Mouse (Mus musculus): Measurements from ENCODE around the gene Cib4. TPM values are rescaled to one million over a fixed set of nuclear protein-coding genes. Genes with fewer than 3 reads are reported as not detected.
A peak's percentile ranks its signal among the peaks of the same experiment; 100 is the strongest.

The Cib4 gene
- total RNA-seq, 2 experiments from 2014 or later: not detected

GRCm38 (mm10) chr5:30523131-30523530 lies 22.5 kb downstream of the Cib4 start:
- DNase-seq (ENCODE audit: low spot score in 2 of 2): no peak
- intact Hi-C loops (cut with DNase I): no loop called here

GRCm38 (mm10) chr5:30522406-30522805 lies 23.2 kb downstream of the Cib4 start:
- DNase-seq (ENCODE audit: low spot score in 2 of 2): no peak
- intact Hi-C loops (cut with DNase I): no loop called here

DNA sequence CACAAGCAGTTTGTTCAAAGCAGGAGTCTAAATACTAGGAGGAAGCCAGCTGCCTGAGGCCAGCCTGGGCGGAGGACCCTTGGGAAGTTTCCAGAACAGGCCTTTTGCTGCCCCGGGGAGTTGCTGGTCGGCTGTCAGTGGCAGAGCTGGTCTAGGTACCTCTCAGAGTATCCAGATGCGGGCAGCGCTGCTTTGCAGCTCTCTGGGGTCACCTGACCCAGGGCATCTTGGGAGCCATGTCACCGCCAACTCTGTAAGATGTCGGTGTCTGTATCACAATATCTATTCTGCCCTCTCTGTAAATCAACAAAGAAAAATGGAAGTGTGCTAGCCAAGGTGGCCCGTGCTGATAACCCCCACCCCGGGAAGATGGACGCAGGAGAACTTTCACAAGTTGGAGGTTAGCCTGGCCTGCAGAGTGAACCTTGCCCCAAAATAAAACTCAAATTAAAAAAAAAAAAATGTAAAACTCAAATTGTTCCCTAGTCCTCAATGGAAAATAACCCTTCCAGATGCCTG lies 25.4 kb downstream of the Cib4 start:
- no peak for DNase-seq (ENCODE audit: low spot score in 2 of 2)
- intact Hi-C loops (cut with DNase I): no loop called here

DNA sequence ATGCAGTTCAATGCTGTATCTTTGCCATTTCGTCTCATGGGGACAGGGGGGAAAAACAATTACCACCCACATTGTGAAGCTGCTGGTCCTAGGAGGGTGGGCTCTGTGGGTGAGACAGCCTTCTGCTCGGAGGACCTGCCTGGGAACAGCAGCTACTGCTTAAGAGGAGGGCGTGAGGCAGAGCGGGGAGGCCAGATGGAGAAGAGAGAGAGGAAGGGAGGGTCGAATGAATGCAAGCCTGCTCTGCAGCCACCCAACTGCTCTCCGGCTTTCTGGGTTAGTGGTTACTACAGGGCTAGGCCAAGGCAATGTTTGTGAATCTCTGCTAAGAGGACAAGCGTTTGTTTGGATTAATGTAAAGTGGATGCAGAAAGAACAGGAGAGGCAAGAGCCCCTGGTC lies 26.1 kb downstream of the Cib4 start:
- intact Hi-C loops (cut with DNase I): no loop called here
- DNase-seq (ENCODE audit: low spot score in 2 of 2): no peak

GRCm38 (mm10) chr5:30518547-30518946 lies 27.1 kb downstream of the Cib4 start:
- DNase-seq (ENCODE audit: low spot score in 2 of 2): no peak
- intact Hi-C loops (cut with DNase I): no loop called here

- no peak for DNase-seq (ENCODE audit: low spot score in 2 of 2)
- intact Hi-C loops (cut with DNase I): no loop called here
Observed at GRCm38 (mm10) chr5:30518108-30518507, 27.5 kb downstream of the Cib4 start.

- intact Hi-C loops (cut with DNase I): loop anchor here (1.0 kb wide), 1 partner anchor 122 kb away; no protein-coding TSS in a partner anchor
- DNase-seq (ENCODE audit: low spot score in 2 of 2): peak in 1 of 2 experiments; percentile 36
Observed at GRCm38 (mm10) chr5:30516376-30516775, 29.3 kb downstream of the Cib4 start.

DNA sequence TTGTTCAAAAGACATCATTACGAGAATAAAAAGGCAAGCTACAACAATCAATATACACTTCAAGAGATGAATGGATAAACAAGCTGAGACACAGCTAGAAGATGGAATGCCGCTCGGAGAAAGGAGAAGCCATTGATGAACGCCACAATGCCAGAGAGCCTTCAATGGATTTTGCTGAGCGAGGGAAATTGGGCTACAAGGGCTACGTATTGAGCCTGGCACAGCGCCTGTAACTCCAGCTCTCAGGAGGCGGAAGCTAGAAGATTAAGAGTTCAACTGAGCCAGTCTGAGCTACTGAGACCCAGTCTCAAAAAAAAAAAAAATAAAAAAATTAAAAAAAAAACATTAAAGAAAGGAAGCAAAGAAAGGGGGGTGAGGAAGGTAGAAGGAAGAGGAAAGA lies 32.5 kb downstream of the Cib4 start:
- intact Hi-C loops (cut with DNase I): no loop called here
- no peak for DNase-seq (ENCODE audit: low spot score in 2 of 2)

DNA sequence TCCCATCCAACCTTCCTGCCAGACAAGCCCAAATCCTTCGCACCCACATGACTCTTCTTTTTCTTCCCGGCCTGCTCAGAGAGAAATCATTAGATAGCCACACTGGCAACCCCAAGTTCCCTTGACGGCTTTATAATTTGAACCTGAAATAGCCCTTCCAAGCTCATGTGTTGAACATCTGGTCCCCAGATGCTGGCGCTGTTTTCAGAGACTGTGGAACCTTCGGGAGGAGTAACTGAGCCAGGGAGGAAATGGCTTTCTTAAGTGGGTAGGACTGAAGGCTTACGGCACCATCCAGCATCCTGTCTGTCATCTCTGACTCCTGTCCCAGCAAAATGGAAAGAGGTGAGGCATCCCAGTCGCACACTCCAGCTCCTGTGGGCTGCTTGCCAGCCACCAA lies 48.3 kb downstream of the Cib4 start:
- DNase-seq (ENCODE audit: low spot score in 2 of 2): no peak
- intact Hi-C loops (cut with DNase I): no loop called here

DNA sequence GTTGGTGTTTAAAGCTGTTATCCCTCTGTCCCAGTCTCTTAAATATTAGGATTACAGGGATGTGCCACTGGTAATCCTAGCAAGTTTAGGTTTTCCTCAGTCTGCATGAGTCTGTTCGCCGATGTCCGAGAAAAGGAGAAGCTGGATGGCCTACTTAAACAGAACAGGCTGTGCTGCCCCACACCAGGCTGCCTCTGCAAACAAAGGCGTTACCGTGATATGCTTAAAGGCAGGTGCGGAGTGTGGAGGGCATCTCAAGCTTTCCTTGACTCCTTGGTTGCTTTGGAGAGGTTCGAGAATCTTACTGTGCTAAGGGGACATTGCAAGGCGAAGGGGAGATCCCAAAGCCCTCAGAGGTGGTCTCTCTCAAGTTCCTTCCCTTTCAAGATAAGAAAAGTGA lies 48.8 kb downstream of the Cib4 start:
- no peak for DNase-seq (ENCODE audit: low spot score in 2 of 2)
- intact Hi-C loops (cut with DNase I): no loop called here

DNA sequence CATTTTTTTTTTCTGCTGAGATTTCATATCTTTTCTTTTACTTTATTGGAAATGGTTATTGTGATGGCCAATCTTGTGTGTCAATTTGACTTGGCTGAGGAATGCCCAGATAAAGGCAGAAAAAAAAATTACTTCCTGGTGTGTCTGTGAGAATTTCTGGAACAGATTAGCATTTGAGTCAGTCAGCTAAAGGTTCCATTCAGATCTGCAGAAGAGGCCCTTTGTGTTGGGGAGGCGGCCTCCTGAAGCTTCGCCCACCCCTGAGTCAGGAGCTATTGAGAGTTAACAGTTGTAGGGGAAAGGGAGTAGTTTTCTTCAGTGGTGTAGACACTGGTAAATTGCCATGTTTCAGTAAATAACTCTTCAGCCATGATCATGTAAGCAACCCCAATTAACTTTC lies 50.3 kb downstream of the Cib4 start:
- intact Hi-C loops (cut with DNase I): no loop called here
- DNase-seq (ENCODE audit: low spot score in 2 of 2): no peak

DNA sequence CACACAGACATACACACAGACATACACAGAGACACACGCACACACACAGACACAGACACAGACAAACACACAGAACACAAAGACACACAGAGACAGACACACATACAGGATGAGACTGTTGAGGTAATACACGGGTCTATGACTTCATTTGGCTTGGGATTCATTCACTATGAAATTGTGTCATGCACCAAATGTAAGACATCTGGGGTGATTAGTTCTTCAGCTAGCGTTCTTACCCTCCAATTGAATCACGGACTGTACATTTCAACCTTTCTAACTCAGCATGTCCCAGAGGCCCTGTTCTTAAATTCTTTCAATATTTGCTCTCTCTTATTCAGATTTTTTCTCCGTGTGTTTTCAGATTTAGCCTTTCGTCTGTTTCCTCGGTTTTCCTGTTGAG lies 51.0 kb downstream of the Cib4 start:
- DNase-seq (ENCODE audit: low spot score in 2 of 2): no peak
- intact Hi-C loops (cut with DNase I): no loop called here

DNA sequence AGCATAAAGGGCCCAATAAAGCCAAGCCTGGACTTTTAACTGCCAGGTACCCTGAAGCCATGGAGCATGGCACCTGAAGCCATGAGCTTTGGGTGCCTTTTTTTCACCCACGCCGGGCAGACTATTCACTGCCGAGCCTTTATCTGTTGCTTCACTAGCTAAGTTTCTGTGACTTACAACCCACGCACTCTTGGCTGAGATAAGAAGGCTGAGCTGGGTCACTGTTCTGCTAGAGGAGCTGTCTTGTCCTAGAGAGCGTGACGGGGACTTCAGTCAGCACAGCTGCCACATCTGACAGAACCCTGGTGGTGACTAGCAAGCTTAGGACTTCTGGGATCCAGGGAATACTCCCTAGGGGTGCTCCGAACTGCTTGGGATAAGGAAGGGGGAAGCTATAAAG lies 51.9 kb downstream of the Cib4 start:
- DNase-seq (ENCODE audit: low spot score in 2 of 2): no peak
- intact Hi-C loops (cut with DNase I): no loop called here

GRCm38 (mm10) chr5:30490845-30491244 lies 54.8 kb downstream of the Cib4 start:
- DNase-seq (ENCODE audit: low spot score in 2 of 2): no peak
- intact Hi-C loops (cut with DNase I): no loop called here

DNA sequence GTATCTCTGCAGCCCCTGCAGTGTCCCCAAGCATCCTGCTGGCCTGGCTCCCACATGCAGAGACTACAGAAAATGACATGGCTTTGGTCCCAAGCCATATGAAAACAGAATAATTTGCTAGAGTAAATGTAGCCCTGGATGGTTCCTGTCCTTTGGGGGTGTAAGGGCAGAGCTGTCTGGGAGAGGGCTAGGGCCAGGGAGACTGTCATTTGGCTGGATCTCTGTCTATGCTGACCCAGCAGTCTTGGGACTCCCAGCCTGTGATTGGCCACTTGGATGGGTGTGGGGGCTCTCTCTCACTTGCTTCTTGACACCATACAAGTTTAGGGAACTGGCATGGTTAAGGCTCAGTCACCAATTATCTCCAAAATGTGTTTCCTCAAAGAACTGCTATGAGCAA lies 55.4 kb downstream of the Cib4 start:
- no peak for DNase-seq (ENCODE audit: low spot score in 2 of 2)
- intact Hi-C loops (cut with DNase I): no loop called here

DNA sequence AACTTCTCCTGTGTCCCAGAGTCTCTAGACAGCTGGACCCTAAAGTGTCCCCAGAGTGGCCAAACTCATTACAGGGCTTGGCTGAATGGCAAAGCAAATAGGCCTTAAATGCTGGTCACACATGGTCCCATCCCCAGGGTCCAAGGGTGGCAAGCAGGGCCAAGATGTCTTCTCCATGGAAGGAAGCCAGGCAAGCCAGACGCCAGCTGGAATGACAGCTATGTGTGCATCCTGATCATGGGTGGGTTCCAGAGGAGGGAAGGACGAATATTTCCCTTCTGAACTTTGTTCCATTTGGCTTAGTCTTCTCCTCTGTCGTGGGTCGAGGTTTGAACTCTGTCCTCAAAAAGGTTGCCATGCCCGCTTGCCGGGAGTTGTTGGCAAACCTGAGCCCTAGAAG lies 60.5 kb downstream of the Cib4 start:
- no peak for DNase-seq (ENCODE audit: low spot score in 2 of 2)

GRCm38 (mm10) chr5:30484591-30484990 lies 61.0 kb downstream of the Cib4 start:
- intact Hi-C loops (cut with DNase I): loop anchor here (5.0 kb wide), 1 partner anchor 272 kb away; no protein-coding TSS in a partner anchor
- DNase-seq (ENCODE audit: low spot score in 2 of 2): no peak

More for the DNA sequence above, 60.5 kb downstream of the Cib4 start:
- intact Hi-C loops (cut with DNase I): no loop called here

DNA sequence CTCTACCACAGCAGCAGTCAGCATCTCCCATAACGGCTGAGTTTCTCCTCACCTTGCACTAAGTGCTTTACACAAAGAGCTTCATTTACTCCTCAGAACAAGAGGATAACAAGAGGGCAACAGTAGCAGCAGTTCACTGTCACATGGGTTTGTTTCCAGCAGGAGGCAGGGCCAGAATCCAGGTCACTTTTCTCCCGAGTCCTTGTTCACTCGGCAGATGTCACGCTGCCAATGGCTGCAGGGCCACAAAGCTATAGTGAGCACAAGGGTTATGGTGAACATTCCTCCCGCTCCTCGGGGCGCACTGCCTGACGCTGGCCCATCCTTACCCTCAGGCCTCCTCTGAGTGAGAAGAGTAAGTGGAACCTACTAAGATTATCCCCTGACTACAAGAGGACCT lies 62.1 kb downstream of the Cib4 start:
- DNase-seq (ENCODE audit: low spot score in 2 of 2): no peak
- intact Hi-C loops (cut with DNase I): loop anchor here (5.0 kb wide), 1 partner anchor 271 kb away; no protein-coding TSS in a partner anchor

GRCm38 (mm10) chr5:30482319-30482718 lies 63.3 kb downstream of the Cib4 start:
- intact Hi-C loops (cut with DNase I): loop anchor here (5.0 kb wide), 1 partner anchor 270 kb away; no protein-coding TSS in a partner anchor
- DNase-seq (ENCODE audit: low spot score in 2 of 2): peak; percentile 45 to 53

GRCm38 (mm10) chr5:30476534-30476933 lies 69.1 kb downstream of the Cib4 start:
- intact Hi-C loops (cut with DNase I): loop anchor here (2.0 to 5.0 kb wide), 2 partner anchors 34 to 86 kb away; no protein-coding TSS in a partner anchor
- peak; percentile 18 to 33 for DNase-seq (ENCODE audit: low spot score in 2 of 2)

DNA sequence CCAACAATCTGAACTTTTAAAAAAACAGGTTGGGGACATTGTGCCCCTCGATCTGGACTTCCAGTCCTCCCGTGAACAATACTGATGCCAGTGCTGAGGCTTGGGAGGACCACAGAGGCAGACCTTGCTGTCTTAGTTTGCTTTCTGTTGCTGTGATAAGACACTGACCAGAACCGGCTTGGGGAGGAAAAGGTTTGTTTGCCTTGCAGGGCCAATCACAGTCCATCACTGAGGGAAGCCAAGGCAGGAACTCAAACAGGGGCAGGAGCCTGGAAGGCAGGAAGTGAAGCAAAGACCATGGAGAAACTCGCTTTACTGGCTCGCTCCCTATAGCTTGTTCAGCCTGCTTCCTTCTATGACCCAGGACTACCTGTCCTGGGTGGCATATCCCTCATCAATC lies 73.5 kb downstream of the Cib4 start:
- intact Hi-C loops (cut with DNase I): no loop called here

DNA sequence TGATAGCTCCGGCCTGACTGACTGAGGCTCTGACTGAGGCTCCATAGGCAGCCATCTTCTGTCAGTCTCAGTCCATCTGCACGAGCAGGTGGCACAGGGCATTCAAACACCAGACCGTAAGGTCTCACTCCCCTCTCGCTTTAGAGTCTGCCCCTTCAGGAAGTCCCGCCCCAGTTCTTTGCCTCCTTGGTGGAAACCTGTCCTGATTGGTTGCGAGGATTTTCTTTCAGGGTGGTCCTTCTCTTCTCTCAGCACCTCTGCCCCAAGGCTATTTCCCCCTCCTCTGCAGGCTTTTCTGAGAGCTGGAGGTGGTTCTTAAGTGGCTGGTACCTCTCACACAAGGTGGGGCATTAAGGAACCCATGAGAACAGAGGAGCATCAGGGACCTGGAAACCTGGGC lies 75.2 kb downstream of the Cib4 start:
- intact Hi-C loops (cut with DNase I): no loop called here
- DNase-seq (ENCODE audit: low spot score in 2 of 2): no peak

More for the DNA sequence above, 73.5 kb downstream of the Cib4 start:
- no peak for DNase-seq (ENCODE audit: low spot score in 2 of 2)
